Mouse (Mus musculus) brain, embryonic 14.5 days (tissue): ENCODE data around the gene Prkg1.

Experiments used
- CTCF ChIP-seq: fragments of 200-500 bp; IDR thresholded peaks from 2 replicates; pipeline ENCODE4 v1.5.1; 2012; ENCODE audit warnings: inconsistent platforms, mild to moderate bottlenecking, moderate library complexity, borderline replicate concordance; ENCODE audit not compliant: insufficient read depth, insufficient read length; ENCODE audit errors: extremely low read depth
- POLR2A ChIP-seq: fragments of 200-500 bp; IDR thresholded peaks from 2 replicates; pipeline ENCODE4 v1.6.1; 2012; ENCODE audit warnings: mild to moderate bottlenecking, inconsistent platforms, borderline replicate concordance; ENCODE audit not compliant: poor library complexity, insufficient read depth, insufficient read length, severe bottlenecking; ENCODE audit errors: extremely low read depth

GRCm38 (mm10) chr19:31383881-31384280 lies 381.0 kb downstream of the Prkg1 start:
- TF ChIP-seq CTCF (no peak), POLR2A (no peak)
